Mouse (Mus musculus) CD8-positive naive resting alpha-beta T cell, adult 2 months (primary cell): ENCODE data around the gene Rhbdd1.

ENCODE experiments used
- DNase-seq, 2 experiments: peaks; one replicate each; pipeline ENCODE4 v3.0.0; 2022; ENCODE audit warnings: low read depth in 2 of 2, low spot score in 2 of 2

Rhbdd1 gene

DNA sequence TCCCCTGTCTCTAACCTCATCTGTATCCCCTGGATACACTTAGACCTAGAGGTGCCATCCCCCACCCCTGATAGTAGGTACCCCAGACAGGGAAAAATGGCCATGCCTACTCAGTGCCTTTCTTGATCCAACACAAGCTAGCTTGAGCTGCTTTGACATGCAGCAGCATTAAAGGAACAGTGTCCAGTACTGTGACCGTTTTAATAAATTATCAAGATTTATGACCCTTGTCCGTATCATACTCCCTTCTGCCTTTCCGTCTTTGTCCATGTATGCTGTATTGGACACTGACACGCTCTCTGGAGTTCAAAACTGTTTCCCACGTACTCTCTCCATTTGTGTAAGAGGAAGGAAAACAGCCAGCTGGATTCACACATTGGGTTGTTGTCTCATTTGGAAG is 111.5 kb downstream of the Rhbdd1 start:
- DNase-seq: no peak

DNA sequence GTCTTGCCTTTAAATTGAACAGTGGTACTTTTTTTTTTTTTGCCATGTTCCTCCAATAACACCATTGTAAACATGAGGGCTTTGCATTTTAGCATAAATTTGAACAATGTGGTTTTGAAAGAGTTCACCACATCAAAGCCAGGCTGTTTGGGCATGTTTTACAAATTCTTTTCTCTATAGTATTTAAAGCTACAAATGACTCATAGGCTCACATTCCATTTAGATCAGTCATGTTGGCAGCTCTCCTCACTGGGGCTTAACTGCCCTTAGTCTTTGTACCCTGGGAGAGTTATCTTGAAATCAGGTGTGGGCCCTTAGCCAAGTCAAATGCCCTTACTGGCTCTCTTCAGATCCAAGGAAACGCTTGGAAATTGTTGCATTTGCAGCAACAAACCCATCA is 112.8 kb downstream of the Rhbdd1 start:
- no peak for DNase-seq

- DNase-seq: no peak
These were observed 116.8 kb downstream of the Rhbdd1 start for GRCm38 (mm10) chr1:82432919-82433648.

DNA sequence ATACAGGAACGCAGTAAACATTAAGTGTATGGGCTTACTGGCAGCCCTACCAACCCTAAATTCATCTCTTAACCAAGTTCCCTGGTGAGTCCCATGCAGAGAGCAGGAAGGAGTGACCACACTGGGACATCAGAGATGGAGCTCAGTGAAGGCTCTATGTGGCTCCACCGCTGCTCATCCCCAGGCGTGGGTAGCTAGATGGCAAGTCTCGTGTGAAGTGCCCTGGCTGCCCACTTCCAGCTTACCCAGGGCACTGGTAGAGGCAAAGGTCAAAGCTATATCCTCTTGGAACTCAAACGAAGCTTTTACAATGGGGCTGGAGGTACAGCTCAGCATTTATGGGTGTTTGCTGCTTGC is 117.4 kb downstream of the Rhbdd1 start:
- DNase-seq: no peak

DNA sequence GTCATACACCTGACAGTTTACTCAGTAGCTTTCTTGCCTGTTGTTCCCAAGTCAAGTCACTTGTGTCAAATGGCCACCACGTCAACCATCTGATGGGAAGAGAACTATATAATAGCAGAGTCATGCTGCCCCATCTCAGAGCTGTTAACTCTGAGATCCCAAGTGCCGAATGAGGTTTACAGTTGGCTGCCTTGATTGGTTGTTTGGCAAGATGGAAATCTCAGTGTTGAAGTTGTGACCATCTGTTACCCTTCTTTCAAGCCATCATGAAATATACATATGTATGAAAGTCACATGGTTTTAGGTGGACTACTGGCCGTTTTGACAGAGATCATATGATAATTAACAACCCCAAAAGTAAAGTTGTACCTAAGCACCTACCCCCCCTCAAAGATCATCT is 121.0 kb downstream of the Rhbdd1 start:
- DNase-seq: no peak

- DNase-seq: no peak
These were observed 123.9 kb downstream of the Rhbdd1 start for GRCm38 (mm10) chr1:82440123-82440522.

- no peak for DNase-seq
These were observed 127.3 kb downstream of the Rhbdd1 start for GRCm38 (mm10) chr1:82443517-82443916.

DNA sequence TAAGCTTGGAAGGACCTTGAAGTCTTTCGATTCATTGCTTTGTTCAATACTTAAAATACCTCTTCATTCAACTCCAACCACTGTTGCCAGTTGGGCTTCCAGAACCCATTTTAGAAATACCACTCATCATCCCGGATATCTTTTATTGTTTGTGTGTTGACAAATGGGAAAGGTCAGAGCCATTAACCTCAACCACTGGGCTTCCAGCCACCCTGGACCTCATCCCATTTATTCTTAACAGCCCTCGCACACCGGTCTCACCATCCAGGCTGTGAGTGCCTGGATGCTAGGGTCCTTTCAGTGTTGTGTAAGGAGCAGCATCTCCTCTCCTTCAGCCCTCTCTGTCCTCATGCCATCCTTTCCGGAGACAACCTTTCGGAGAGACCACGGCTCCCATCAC is 129.8 kb downstream of the Rhbdd1 start:
- no peak for DNase-seq

DNA sequence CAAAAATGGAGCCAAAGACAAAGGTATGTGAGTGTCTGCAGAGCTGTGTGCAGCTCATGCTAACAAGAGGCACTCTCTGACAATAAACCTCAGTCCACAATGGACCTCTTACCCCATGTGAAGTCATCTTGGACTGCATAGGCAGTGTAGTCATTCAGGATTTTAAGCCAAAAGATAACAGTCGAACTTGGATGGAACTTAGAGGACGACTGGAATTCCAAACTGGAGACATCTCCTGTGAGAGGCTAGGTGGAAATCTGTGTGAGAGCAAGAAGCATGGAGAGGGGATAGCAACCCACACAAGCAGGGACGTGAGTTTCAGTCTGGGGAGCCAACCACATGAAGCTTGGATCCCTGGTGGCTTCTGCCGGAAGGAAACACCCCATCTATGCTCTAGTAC is 133.6 kb downstream of the Rhbdd1 start:
- no peak for DNase-seq

DNA sequence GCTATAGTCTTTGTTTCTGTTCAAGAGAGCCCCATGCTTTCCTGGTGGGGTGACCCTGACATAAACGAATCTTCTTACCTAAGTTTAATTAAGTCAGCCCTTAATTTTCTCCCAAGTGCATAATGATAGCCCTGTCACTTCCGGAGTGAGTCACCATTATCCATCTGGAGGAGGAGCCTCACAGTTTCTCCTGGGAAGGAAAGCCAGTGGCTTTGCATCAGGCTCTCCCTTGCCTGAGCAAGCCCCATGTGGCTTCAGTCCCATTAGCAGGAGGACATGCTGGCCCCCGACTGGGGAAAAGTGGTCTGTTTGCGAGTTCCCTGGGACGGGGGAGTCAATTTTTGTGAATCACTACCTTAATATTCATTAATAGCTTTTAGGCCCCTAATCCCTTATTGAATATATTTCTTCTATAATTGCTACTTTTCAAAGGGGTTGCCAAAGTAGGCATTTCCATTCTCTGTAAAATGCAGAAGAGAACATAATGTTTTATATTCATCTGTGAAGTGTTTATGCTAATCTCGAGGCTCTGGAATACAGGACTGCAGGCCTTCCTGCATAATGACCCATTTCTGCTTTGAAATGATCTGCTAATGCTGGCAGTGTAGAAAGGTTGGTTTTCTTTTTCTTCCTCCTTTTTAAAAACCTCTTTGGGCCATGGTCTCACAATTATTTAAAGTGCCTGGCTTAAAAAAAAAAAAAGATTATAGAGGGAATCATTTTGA is 135.8 kb downstream of the Rhbdd1 start:
- no peak for DNase-seq

- no peak for DNase-seq
These were observed 137.8 kb downstream of the Rhbdd1 start for GRCm38 (mm10) chr1:82454031-82454430.

DNA sequence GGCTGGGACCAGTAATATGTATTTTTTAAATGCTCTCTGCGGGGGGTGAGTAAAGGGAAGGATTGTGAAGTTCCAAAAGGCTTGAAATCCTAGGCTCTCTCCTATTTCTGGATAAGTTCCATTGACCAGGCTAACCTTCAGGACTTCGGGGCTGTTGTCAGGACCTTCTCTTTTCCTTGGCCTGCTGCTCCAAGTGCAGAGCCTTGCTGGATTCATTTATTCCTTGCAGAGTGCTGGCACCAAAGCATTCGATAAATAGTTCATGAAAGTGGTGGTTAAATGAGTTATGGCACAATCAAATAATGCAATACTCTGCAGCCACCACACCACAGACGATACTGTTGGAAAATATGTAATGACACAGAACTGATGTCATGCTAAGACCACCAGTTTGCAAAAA is 143.1 kb downstream of the Rhbdd1 start:
- DNase-seq: no peak

- no peak for DNase-seq
These were observed 143.7 kb downstream of the Rhbdd1 start for GRCm38 (mm10) chr1:82459926-82460325.

DNA sequence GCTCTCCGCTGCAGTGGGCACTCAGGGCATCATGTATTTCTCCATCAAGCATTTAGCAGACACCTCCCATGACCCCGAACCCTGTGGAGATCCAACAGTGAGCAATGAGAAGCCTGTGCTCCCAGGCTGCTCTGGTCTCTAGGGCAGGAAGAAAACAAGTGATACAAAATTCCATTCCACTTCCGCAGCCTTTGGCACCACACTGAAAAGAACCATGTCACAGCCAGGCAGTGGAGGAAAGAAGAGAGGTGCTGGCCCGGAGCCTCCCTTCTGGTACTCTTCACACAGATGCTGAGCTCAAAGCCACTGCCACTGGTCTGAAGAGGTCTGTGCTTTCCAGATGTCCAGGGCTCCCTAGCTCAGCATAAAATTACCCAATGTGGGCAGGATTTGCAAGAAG is 144.8 kb downstream of the Rhbdd1 start:
- no peak for DNase-seq

DNA sequence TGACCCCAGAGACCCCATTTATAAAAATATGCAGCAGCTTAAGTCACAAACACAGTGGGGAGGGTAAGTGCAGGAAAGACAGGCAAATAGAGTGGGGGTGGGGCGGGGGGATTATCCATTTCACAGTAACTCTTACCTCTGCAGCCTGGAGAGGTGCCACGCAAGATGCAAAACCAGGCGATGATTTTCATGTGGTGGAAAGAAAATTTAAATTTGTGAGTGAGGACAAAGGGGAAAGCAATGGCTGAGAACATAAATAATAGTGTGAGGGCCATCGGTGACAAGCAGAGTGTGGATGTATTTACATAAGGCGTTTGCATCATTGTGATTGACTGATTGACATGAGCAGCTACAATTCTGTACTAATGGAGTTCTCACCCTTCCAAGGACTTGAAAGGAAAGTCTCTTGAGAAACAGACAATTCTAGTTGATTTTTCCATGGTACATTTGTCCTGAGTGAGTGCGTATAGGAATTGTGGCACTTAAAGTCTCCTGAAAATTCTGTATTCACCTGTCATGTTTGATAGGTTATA is 149.1 kb downstream of the Rhbdd1 start:
- DNase-seq: no peak

DNA sequence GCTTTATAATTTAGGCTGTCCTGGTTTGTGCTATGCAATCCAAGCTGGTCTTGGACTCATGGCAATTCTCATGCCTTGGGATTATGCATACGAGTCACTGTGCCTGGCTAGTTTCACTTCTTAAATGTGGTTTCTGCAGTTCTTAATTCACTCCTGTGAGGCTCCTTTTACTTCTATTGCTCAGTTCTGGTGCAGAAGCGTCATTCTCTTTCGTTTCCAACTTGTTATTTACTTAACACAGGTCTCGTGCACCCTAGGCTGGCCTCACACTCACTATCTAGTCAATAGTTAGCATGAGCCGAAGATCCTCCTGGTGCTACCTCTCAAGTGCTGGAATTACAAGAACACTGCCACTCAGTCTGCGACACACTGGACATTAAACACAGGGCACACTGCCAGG is 152.6 kb downstream of the Rhbdd1 start:
- DNase-seq: no peak

DNA sequence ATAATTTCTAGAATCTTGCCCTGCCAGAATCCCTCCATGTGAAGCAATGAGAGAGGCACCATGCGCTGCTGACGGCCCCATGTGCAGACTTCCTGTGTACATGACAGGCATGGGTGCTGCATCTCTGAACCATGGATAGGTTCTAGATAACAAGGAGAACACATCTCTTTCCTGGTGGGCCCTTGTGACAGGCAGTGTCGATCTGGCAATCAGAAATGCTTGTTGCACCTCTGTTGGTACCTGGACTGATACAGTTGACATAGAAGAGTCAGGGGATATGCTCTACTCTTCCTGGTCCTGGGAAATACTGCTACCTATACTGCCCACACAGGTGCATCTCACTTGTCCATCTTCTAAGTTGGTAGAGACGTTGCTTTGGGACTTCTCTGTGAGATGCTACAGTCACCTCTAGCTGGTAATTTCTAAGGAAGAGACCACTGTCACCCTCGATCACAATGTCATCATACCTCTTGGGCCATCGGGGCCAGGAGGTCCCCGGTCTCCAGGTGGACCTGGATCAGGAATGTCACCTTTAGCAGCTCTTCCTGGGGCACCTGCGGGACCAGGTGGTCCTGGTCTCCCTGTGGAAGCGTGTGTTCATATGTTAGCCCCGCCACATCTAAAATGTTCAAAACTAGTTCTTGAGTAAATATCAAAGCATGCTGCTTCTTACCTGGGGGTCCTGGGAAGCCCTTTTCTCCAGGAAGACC is 154.4 kb downstream of the Rhbdd1 start:
- no peak for DNase-seq

DNA sequence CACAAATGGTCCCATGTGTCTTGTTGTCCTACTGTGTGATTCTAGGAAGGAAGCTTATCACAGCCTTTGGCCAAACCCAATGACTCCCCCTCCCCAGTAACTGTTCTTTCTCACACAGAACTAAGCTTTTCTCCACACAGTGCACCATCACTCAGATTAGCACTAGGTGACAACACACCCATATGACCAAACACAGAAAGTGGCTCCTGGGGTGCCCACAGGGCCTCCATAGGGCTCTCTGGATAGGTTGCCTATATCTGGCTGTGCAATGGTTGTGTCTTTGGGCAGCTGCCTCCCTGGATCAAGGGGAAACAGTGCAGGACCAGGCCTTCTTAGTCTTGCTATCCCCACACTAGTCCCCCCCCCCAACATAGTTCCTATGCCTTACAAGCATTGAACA is 157.2 kb downstream of the Rhbdd1 start:
- DNase-seq: no peak

GRCm38 (mm10) chr1:82474461-82474961 is 158.3 kb downstream of the Rhbdd1 start:
- DNase-seq: no peak

GRCm38 (mm10) chr1:82475254-82475653 is 159.0 kb downstream of the Rhbdd1 start:
- no peak for DNase-seq

DNA sequence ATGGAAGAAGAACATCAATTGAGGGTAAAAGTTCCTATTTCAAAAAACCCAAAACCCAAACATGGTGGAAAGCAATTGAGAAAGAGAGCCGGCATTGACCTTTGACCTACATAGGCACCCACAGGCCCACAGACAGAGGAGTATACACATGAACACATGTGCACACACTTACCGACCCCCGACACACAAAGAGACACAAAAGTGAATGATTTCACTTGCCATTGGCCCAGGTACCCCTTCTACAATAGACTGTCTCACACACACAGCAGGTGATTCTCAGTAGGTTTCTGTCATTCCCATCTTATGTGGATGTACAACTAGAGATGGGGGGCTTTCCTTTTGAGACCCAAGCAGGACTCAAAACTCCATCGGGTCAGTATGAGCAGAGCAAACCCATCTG is 159.6 kb downstream of the Rhbdd1 start:
- no peak for DNase-seq

GRCm38 (mm10) chr1:82476256-82476655 is 160.0 kb downstream of the Rhbdd1 start:
- no peak for DNase-seq
